Comparison of ENCODE assay signal across 23 mouse cellular contexts in genomic region chr1:172413491-172414230, GRCm38 (mm10).
"Had no signal": no experiment of that assay in that cellular context is flagged by ENCODE, and none has a peak within 500 bp of the region (broad histone marks: within the 10 kb centered on the region; RNA-seq: fewer than 3 reads in every experiment).

No protein-coding gene starts in this region.

- H3K4me3 ChIP-seq: intestine, embryonic 15.5 days; limb, embryonic 12.5 days; limb, embryonic 15.5 days; megakaryocyte, embryonic 14.5 days; neural tube, embryonic 12.5 days; neural tube, embryonic 15.5 days; stomach, embryonic 15.5 days had no signal

- H3K27me3 ChIP-seq: intestine, embryonic 15.5 days; limb, embryonic 12.5 days; limb, embryonic 15.5 days; neural tube, embryonic 12.5 days; neural tube, embryonic 15.5 days; stomach, embryonic 15.5 days had no signal

- ATAC-seq: intestine, embryonic 15.5 days; liver, postnatal 0 days; lung, postnatal 0 days had no signal

- H3K4me2 ChIP-seq: intestine, embryonic 15.5 days; limb, embryonic 12.5 days; limb, embryonic 15.5 days; liver, embryonic 11.5 days; lung, embryonic 14.5 days; midbrain, embryonic 11.5 days; neural tube, embryonic 12.5 days; neural tube, embryonic 15.5 days; stomach, embryonic 15.5 days had no signal

- DNase-seq: left cerebral cortex, postnatal 4 days; liver, postnatal 0 days; lung, embryonic 14.5 days; lung, postnatal 36 days; midbrain, embryonic 14.5 days; right cerebral cortex, adult 18-20 months; right cerebral cortex, postnatal 14 days; right cerebral cortex, postnatal 4 days; spleen, adult 18-20 months; thymus, adult 18-20 months; thymus, postnatal 36 days had no signal

- H3K4me1 ChIP-seq: intestine, embryonic 15.5 days; neural tube, embryonic 12.5 days; neural tube, embryonic 15.5 days had no signal

- H3K36me3 ChIP-seq: intestine, embryonic 15.5 days; limb, embryonic 12.5 days; limb, embryonic 15.5 days; neural tube, embryonic 12.5 days; neural tube, embryonic 15.5 days; stomach, embryonic 15.5 days had no signal

- H3K9me3 ChIP-seq: intestine, embryonic 15.5 days; limb, embryonic 12.5 days; limb, embryonic 15.5 days; megakaryocyte, embryonic 14.5 days; neural tube, embryonic 12.5 days; neural tube, embryonic 15.5 days; stomach, embryonic 15.5 days had no signal

- H3K27ac ChIP-seq: intestine, embryonic 15.5 days; kidney, postnatal 0 days; limb, embryonic 12.5 days; limb, embryonic 15.5 days; liver, embryonic 14.5 days; neural tube, embryonic 12.5 days; neural tube, embryonic 15.5 days; stomach, embryonic 15.5 days had no signal

- H3K9ac ChIP-seq: intestine, embryonic 15.5 days; limb, embryonic 12.5 days; limb, embryonic 15.5 days; liver, embryonic 14.5 days; liver, postnatal 0 days; lung, embryonic 14.5 days; neural tube, embryonic 12.5 days; neural tube, embryonic 15.5 days; stomach, embryonic 15.5 days had no signal
